Mouse (Mus musculus) ES-Bruce4 (cell line): Measurements from ENCODE around the gene Nbea.
"Not testable (repeated sequence)": the region's sequence is repeated elsewhere in the genome, so short reads cannot be mapped to it uniquely, and the experiment has no call there.

Experiments used
- EP300 ChIP-seq: IDR thresholded peaks from 2 replicates; pipeline ENCODE4 v1.6.1; 2011; ENCODE audit warnings: low read depth, low read length; ENCODE audit not compliant: insufficient read depth
- POLR2A ChIP-seq: IDR thresholded peaks from one replicate; pipeline ENCODE4 v1.8.1; 2011; ENCODE audit warnings: low read length; ENCODE audit not compliant: insufficient read depth

DNA sequence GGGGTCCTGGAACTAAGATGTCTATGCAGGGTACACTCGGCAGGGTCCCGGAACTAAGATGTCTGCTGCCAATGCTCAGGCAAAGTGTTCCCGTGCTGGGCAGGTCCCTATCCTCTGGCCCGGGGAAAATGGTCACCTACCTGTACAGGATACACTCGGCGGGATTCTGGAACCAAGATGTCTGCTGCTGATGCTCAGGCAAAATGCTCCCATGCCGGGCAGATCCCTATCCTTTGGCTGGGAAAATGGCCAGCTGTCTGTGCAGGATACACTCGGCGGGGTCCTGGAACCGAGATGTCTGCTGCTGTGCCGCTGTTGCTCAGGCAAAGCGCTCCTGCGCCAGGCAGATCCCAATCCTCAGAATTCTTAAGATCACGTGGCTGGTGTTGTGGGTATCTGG is 206.5 kb downstream of the Nbea start:
- not testable (repeated sequence) for TF ChIP-seq EP300, POLR2A
